Mouse (Mus musculus): Measurements from ENCODE around the gene Man2a1.

- TF ChIP-seq POLR2A (IDR thresholded peaks at IDR 0.05; ENCODE audit: insufficient read depth, low read depth, low read length) = no peak
- TF ChIP-seq CTCF (IDR thresholded peaks at IDR 0.05) = no peak
- TF ChIP-seq EP300 (IDR thresholded peaks at IDR 0.05; ENCODE audit: insufficient read depth, low read depth, low read length) = no peak
Measured at GRCm38 (mm10) chr17:64753507-64753906, 153.0 kb downstream of the Man2a1 start.

Measured in heart, adult 2 months (tissue).